Mouse (Mus musculus) layer of hippocampus, adult 9-11 months (tissue): ENCODE measurements around the gene Prkcb.

ENCODE experiments used
- DNase-seq: peaks from one replicate; pipeline ENCODE4 v3.0.0; 2022

The Prkcb gene

DNA sequence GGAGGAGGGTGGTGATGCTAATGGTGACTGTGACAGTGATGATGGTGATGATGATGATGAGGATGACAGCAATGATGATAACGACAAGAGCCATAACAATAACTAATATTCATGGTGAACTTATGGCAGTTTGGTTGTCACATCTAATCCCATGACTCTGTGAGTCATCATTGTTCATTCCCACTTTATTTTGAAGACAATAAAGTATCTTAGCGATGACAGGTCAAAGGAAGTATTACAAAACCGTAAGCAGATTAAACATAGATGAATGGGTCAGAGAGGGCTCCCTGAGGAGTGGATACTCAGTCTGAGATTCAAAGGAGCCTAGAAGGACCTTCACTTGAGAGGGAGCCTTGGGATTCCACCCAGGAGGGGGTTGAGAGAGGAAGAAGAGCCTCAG lies 122.3 kb downstream of the Prkcb start:
- no peak for DNase-seq

DNA sequence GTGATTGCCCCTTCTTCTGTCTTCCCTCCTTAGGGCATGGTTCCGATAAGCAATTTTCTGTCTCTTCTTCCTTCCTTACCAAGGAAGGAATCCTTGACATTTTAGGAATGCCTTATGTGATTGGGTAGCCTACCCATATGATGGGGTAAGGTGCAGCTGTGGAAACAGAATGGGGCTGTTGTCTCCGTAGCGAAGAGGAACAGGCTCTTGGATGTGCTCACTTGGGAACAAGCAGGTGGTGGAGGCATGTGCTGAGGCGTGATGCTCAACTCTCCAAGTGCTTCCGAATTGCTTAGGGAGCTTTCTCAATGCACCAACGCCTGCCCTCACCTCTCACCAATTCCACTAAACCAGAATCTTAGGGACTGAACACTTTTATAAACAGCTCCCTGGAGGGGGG lies 124.7 kb downstream of the Prkcb start:
- DNase-seq = peak; percentile 76

DNA sequence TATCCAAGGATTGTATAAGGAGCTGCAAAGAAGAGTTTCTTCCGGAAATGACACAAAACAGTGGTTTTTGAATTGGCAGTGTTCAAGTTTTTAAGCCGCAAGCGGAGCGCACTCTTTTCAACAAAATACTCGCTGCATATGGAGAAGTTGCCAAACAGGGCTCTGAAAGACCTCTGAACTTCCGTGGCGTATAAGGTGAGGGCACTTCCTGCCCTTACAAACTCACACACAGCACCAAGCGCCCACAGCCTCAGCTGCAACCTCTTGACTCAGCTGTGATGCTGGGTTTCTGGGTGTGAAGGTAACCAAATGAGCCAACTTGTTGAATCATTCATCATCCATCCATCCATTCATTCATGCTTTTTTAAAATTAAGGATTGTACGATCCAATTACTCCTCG lies 125.6 kb downstream of the Prkcb start:
- DNase-seq = no peak

DNA sequence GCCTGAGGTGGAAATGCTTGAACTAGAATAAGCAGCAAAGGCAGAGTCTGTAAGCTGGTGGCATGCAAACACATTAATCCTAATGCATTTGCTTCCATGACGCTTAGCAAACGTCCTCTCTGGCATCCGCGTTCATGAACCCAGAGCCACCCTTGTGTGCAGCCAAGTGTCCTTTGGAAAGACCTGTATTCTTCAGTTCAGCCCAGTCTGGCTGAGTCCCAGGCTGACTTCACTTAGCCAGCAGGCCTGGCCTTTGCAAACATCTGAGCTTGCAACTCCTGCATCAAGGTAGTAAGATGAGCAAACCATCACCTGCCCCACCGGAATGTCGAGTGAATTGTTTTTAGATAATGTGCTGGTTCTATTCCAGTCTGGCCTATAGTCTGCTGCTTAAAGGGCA lies 126.1 kb downstream of the Prkcb start:
- no peak for DNase-seq

DNA sequence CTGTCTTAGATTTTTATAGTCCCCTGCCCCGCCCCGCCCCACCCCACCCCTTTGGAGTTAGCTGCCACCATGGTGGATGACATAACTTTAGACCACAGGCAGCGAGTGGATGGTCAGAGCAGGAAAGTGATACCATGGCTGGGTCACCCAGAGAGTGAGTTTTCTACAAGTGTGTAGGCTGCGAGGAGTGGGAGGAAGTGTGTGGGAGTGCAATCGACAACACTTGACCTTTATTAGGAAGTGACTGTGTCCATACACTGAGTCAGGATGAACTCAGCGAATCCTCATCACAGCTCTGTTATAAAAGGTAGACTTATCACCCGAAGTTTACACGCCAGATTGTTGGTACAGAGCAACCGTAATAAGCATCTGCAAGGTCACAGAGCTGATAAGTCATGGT lies 126.8 kb downstream of the Prkcb start:
- DNase-seq = no peak

DNA sequence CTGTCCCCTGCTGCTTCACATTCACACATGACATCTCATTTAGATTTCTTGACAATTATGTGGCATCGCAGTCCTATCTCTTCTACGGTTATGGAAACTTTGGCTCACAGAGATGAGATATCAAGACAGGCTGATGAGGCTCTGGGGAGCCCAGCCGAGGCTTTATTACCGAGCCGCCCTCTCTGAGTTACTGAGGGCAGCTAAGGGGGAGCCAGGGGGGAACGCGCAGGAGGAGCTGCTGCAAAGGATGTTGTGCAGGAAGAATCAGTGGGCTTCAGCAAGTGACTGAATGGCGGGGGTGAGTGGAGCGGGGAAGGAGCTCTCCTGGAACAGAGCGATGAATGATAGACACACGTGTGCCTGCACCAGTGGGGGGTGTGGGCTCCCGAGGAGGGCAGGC lies 127.4 kb downstream of the Prkcb start:
- no peak for DNase-seq

DNA sequence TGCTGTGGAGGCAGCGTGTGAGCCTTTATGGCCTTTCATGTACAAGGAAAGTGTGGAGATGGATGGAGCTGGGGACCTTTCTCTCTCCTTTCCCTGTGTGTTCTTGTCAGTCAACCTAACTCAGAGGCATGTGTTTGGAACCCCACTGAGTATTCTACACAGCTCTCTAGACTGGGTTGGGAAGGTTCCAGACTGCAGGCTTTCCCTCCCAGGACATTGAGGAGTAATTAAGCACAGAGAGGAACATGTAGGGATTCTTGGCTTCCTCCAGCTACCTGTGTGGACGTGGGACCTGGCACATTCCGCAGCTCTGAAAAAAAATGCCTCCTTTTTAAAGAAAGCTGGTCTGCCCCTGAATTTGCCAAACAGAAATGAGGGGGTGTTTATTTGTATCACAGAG lies 130.0 kb downstream of the Prkcb start:
- no peak for DNase-seq

DNA sequence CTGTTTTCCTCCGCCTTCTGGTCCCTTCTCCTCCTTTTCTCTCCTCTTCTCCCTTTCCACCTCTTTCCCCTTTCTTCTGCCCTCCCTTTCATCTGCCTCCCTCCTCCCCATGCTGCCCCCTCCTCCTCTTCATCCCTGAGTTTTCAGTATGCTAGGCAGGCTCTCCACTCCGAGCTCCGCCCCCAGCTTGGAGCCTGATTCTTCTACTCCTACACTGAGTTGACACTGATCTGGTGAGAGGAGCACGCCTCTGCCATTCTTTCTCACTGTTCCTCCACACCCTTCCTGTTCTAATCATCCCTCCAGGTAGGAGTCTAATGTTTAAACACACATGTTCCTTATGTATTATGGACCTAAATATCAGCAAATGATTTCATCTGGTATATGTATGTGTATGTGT lies 135.3 kb downstream of the Prkcb start:
- DNase-seq = no peak

DNA sequence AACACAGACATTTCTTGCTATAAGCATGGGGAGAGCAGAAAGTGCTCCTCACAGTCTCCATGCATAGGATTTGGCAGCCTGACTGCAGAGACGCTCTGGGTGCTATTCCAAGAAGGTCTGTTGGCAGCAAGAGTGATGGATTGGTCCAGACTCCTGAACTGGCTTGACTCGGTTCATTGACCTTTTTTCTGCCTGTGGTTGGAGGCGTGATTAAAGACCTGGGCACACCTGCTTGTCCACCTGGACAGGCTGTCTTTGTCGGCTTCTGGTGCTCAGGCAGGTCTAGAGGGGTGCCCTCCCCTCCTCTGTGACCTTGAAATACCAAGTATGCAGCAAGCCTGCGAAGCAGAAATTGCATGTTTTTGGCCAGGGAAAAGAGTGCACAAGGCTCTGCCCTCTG lies 140.6 kb downstream of the Prkcb start:
- DNase-seq = no peak

DNA sequence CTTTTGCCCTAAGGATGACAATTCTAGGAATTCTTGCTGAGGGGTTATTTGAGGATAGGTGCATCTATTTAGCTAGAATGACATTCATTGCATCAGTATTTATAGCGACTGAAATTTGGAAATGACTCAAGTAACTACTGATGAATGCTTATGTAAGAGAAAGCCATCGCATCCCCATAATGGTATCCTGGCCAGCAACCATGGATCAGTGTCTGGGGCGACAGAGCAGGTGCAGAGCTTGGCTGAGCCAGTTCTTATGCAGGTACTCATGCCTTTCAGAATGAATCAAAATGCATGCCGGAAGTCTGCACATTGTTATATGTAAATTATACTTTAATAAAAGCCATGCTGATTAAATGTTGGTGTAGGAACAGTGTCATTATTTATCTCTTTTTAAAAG lies 143.8 kb downstream of the Prkcb start:
- DNase-seq = no peak

DNA sequence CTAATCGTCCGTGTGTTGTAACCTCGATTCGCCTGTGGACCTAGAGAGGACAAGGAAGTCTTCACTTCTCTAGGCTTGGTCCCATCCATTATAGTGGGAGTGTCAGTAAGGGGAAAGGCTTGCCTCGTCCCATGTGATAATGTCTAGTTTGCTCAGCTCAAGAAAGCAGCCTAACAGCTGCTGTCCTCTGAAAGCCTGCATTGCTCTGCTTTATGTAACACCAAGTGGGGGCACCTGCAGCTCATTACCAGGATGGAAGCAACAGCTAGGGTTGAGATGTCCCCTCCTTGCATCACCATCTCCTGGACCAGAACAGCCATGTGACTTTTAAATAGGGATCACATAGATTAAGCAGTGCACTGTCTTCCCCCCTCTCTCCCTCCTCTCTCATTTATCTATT lies 144.8 kb downstream of the Prkcb start:
- DNase-seq = peak; percentile 31

DNA sequence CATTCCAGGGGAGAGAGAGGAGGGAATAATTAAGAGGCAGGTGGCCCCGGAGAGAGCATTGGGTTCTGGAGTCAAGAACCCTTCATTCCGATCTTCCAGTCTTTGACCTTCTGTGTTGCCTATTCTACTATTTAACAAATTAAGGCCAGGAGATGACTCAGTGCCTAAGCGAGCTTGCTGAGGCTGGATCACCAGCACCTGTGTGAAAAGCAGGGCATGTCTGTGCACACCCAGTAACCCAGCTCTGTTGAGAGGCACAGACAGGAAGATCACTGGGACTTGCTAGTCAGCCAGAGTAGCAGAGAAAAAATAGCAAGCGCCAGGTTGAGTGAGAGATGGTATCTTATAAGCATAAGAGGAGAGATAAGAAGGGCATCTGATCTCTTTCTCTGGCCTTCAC lies 146.4 kb downstream of the Prkcb start:
- no peak for DNase-seq

DNA sequence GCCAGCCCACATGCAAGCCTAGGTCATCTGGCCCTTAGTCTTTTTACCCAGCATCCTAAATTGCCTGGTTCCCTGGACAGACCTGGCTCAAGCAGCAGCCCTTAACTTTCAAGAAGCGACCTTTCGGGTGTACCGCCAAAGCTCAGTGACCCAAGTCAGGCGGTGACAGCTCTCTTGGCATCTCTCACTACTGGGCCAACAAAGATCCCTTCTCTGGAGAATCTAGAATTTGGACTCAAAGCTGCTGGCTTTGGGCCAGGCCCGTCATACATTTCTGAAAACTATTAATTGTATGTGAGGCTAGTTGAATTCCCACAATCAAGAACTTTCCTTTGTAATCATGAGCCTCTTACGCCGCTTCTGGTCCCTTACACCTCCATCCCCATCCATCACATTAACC lies 147.0 kb downstream of the Prkcb start:
- no peak for DNase-seq

DNA sequence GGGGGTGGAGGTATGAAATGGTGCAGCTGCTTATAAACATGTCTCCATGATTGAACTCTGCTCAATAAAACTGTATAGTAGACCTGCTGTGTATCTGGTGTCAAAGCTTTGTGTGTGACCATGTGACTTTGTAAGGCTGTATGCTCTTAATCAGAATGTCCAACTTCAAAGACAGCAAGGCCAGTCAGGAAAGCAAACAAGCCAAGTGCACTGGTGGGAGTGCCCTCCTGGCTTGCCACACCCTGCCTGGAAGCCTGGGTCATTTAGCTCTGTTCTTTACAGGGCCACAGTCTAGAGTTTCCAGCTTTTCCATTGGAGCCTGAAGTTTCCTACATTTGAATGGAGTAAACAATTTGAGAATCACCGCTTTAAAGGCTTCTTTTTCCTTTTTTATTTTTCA lies 148.8 kb downstream of the Prkcb start:
- DNase-seq = no peak

DNA sequence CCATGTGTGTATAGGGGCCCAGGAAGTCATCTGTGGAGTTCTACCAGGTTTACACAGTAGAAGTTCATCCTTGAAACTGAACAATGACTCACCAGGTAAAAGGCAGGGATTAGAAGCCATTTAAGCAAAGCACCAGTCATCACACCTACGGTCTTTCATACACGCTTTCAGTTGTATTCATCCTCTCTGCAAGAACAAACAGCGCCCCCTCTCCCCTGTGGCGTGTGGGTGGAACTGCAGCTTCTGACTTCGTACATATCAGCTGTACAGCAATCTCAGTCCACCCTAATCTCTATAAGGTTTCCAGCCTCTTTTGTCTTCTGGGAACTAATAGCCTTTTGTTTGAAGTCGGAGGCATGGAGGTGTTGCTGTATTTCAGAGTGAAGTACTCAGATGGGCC lies 156.5 kb downstream of the Prkcb start:
- no peak for DNase-seq

DNA sequence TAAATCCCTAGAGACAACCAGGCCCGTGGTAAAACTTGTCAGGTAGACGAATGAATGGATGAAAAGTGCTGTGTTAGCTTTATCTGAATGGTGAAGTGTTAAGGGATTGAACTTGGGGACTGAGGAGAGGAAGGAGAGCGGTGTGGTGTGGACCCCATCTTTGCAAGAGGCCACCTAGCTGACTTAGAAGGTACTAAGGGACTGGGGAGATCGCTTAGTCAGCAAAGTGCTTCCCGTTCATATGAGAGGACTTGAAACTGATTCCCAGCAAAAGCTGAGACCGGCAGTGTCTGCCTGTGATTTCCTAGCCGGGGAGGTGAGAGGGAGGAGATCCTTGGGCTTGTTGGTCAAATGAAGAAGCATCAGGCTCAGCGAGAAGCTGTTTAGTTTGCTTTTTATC lies 164.1 kb downstream of the Prkcb start:
- no peak for DNase-seq

DNA sequence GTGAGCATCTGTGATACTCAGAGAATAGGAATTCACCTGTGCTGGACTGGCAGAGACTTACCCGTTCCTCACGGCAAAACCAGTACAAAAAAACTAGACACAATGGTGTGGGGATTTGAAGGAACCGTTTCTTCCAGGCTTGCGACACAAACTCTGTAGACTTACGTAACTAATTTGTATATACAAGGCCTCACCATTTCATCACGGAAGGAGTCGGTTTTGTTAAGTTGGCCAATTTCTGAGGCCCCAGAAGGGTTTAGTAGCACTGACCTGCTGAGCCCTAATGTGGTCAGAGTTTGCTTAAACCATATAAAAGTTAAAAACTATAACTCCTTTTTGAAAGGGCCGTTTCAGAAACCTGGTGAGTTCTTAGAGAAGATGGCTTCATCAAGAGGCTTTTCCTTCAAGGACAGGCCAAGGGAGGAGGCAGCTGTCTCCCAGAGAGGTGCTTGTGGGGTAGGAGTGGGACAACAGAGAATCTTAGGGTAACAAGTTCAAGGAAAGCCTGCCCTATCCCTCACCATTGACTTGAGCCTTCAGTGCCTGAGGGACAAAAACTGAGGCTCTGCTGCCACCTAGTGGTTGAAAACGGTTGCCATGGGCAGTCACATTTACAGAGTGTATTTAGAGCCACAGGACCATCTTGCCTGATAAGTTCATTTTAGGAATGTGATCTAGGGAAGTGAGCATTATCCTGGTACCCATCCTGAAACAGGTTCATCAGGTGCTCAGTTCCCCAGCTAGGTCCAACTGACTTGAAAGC lies 170.8 kb downstream of the Prkcb start:
- DNase-seq = peak; percentile 62

DNA sequence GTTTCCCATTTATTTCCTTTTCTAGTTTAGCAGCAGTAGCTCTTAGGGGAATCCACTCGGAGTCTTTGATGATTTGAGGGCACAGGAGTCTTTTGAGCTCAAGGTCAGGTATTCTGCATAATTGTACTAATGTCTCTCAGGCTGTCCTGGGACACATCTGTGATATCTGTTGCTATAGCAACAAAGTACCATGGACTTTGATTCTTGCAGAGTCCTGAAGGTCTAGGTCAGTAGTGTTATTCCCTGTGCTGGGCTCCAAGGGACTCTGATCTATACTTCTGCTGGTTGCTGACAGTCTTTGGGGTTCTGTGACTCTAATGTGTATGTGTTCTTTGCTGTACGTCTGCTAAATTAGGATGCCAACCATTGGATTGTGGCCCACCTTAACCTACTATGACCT lies 171.5 kb downstream of the Prkcb start:
- DNase-seq = no peak

DNA sequence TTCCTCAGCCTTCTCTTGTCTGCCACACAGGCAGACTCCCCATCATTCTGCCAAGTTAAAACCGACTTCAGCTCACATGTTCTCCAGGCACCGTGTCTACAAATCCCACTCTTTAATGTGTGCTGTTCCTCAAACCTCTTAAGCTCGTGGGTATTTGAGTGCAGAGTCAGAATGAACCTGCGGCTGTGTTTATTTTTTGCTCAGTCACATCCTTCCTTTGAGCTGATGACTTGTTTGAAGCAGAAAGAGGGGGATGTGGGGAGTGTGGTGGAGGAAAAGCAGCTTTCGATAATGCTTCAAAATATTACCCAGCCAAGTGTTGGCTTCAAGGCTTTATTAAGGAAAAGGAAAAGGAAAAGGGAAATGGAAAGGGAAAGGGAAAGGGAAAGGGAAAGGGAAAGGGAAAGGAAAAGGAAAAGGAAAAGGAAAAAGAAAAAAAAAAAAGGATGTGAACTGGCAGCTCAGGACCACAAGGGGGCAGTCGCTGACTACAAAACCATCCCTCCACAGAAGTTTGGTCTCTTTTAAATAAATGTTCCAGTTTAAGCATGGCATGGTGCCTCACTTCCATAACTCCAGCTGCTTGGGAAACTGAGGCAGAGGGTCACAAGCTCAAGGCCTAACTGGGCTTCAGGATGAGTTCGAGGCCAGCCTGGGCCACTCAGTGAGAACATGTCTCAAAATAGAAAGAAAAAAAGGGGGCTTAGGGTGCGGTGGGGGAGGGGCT lies 177.4 kb downstream of the Prkcb start:
- no peak for DNase-seq

DNA sequence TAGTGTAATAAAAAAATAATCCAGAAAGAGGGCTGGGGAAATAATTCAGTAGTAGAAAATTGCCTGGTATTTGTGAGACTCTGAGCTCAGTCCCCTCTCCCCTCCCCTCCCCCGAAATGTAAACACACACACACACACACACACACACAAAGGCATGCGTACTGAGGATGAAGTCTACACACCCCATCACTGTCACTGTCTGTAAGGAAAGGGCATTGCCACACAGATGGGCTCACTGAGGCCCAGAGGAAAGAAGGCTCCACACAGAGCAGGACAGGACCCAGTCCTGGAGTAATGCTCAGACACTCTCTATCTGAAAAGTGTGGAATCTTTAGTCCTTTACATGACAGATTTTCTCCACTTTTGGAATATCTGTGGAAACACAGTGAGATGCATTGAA lies 178.2 kb downstream of the Prkcb start:
- no peak for DNase-seq

DNA sequence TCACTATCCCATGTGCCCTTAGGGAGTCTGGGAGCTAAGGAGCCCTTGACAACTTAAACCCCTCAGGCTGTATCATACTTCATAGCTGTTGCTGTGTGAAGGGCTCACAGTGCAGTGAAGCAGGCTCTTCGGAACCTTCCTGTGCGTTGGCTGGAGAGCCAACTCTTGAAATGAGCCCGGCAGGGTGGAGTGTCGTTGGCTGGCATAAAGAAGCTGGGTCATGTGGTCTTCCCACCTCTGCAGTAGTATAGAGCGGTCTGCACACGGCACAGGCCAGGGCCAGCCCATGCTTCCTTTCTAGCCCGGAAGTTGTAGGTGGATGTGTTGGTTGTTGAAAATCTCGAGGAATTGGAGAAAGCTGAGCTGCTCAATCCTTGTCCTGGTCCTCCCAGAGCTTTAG lies 179.3 kb downstream of the Prkcb start:
- no peak for DNase-seq

DNA sequence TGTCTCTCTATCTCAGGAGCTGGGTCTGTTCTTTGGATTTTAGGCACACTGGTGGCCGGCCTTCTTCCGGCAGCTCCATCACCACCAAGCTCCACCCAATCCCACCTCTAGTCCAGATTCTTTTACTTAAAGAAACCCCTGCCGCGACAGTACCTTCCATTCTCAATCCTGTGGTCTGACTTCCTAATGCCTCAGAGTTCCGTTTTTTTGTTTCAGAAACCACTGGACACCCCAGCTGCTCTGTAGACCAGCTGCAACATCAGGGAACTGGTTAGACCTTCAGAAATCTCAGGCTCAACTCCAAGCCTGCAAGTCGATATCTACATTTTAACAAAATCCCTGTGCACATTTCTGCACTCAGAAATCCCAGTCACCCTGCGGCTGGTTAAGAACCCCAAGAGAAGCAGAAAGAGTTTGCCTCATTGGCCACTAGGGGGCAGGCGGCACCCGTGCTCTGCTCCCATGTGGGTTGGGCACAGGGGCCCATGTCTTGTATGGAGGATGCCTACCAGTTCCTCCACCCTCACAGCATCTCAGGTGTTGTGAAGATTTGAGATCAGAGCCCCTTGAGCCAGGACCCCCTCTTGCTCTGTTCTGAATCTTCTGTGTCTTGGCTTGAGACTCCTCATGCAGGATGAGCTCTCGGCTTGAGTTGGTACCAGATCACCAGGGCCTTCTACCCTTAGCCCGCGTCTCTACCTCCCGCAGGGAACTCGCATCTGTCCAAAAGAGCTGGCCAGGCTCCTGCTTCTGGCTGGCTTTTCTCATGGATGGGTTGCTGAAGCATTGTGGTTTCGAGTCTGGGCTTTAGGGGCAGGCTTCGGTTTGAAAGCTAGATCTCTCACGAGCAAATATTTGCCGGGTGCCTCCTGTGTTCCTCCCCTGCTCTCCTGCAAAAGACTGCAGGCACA lies 182.1 kb downstream of the Prkcb start:
- DNase-seq = peak; percentile 55

DNA sequence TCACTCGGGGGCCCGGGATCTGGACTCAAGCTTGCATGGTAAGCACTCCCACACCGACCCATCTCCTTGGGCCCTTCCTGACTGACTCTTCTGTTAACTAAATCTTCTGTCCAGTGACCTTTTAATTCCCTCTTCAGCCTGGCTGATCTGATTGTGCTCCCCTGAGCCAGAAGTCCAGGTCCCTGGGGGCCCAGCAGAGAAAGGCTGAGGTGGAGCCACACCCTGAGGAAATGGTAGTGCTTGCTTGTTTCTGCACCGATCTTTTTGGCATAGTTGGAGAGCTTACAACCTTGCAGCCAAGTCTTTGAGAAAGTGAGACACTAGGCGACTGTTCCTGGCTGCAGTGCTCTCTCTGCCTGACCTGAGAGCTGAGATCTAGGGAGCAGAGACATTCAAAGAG lies 183.7 kb downstream of the Prkcb start:
- DNase-seq = no peak

DNA sequence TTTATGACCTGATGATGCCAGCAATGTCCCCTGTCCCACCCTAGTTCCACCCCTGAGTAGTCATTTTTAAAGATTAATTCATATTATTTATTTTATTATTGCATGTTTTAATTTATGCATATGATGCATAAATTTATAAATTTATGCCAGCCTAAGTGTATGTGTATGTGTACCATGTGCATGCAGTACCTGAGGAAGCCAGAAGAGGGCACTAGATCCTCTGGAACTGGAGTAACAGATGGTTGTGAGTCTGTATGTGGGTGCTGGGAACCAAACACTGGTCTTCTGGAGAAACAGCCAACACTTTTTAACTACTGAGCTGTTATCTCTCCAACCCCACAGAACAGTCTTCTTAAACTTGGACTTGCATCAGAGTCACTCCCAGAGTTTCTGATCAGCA lies 186.5 kb downstream of the Prkcb start:
- DNase-seq = no peak
